Mouse (Mus musculus) olfactory bulb, adult 2 months (tissue): ENCODE data around the gene Plekhm3.

Experiments used
- CTCF ChIP-seq: fragments of 200-500 bp; IDR thresholded peaks from 2 replicates; pipeline ENCODE4 v1.5.1; 2012; ENCODE audit warnings: low read depth, mild to moderate bottlenecking, low read length, moderate library complexity; ENCODE audit not compliant: insufficient read depth
- POLR2A ChIP-seq: fragments of 200-500 bp; IDR thresholded peaks from 2 replicates; pipeline ENCODE4 v1.6.1; 2012; ENCODE audit warnings: mild to moderate bottlenecking, low read depth, low read length, moderate library complexity; ENCODE audit not compliant: insufficient read depth

DNA sequence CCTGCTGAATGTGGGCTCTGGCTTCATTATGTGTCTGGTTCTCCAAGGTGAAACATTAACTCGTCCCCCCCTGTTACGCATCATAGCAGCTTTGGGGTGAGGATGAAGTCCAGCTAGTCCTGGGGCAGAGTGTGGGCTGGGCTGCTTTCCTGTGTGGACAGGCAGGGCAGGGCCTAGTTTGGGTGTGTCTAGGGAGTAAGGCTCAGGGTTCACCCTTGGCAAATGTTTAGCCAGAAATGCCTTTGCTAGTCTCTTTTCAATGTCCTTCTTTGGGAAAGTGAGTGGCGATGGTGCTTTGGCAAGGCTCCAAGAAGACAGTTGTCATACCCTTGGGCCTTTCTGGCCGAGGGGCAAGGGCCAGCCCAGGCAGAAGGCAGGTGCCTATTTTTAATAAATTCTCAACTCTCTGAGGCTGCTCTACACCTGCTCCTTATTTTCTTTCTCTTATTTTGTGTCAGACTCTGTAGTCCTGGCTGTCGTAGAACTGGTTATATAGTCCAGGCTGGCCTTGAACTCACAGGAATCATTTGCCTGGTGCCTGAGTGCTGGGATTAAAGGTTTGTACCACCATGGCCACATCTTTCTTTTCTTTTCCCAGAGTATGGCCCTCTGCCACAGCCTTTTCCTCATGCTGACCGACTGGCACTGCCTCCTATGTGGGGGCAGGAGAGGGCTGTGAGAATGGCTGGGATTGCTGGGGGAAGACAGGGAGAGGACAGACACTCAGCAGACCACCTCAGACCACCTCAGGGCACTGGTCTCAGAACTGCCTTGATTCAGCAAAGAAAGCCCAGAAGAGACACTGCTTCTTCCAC is 168.7 kb downstream of the Plekhm3 start:
- no peak for TF ChIP-seq CTCF
- no peak for TF ChIP-seq POLR2A
